Mouse (Mus musculus) olfactory bulb, adult 2 months (tissue): ENCODE data around the gene Prkn.

Experiments
- CTCF ChIP-seq: fragments of 200-500 bp; IDR thresholded peaks from 2 replicates; pipeline ENCODE4 v1.5.1; 2012; ENCODE audit warnings: low read depth, mild to moderate bottlenecking, low read length, moderate library complexity; ENCODE audit not compliant: insufficient read depth
- POLR2A ChIP-seq: fragments of 200-500 bp; IDR thresholded peaks from 2 replicates; pipeline ENCODE4 v1.6.1; 2012; ENCODE audit warnings: mild to moderate bottlenecking, low read depth, low read length, moderate library complexity; ENCODE audit not compliant: insufficient read depth

DNA sequence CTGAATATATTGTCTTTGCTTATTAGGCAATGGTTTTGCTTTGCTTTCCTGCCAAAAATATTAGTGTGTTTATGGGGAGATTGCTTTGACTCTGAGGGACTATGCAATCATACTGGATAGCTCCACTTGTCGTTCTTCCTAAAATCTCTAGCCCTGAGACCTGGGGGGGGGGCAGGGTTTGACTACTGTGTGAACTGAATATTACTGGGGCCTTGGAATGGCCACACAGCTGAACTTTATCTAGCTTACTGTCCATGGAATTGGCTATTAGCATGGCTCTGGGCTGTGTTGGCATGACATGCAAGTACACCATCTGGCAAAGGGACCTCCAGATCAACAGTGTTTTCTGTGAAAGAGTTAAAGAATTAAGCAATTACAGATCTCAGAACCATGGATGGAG lies 395.1 kb downstream of the Prkn start:
- no peak for TF ChIP-seq CTCF
- no peak for TF ChIP-seq POLR2A
